Mouse (Mus musculus) CD4-positive helper T cell, adult 2 months (primary cell): ENCODE measurements around the gene Msx3.

Source experiments
- DNase-seq: peaks from one replicate; pipeline ENCODE4 v3.0.0-alpha.2; 2012; ENCODE audit warnings: low read depth, missing footprints, low spot score

Gene Msx3

GRCm38 (mm10) chr7:140057413-140058407 is 8.8 kb upstream of the Msx3 start:
- DNase-seq, result no peak

GRCm38 (mm10) chr7:140054124-140054523 is 5.2 kb upstream of the Msx3 start:
- no peak for DNase-seq

DNA sequence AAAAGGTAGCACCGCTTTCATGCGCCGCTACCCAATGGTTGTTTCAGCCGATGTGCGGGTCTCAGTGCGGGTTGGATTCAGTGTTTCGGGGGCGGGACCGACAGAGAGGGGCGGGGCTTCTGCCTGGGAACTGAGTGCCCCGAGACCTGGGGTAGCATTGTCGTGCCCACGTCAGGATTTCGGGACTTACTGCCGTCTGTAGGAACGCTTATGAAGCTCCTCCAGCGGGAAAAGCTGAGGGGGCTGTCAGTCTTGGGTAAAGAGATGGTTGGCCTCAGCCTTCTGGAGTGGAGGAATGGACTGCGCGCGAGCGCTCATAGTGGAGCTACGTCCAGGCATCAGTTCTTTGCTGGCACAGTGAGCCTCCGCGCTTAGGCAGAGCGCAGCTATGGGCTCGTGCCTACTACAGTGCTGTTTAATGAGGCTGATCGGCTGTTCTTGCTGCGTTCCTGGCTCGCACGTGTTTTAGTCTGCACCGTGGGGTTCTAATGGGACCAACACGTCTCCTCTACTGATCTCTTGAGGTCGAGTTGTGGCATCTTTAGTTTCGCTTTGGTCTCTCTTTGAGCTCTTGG is 313 bp upstream of the Msx3 start:
- DNase-seq, result peak; percentile 45

DNA sequence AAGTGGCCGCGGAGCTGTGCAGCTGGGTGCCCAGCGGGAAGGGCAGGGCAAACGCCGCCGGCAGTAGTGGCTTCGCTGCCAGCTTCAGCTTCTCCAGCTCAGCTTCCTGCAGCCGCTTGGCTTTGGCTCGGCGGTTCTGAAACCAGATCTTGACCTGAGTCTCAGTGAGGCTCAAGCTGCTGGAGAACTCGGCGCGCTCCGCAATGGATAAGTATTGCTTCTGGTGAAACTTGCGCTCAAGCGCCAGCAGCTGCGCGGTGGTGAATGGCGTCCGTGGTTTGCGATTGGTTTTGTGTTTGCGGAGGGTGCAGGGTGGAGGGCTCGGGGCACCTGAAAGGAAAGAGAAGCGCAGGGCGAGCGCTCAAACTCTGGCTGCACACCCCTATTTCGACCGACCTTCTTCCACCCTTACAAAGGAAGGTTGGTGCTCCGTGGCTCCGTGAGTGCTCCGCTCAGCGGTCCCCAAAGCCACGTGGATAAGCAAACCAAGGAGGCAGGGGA is 1.0 kb downstream of the Msx3 start:
- no peak for DNase-seq

GRCm38 (mm10) chr7:140045546-140045945 is 3.3 kb downstream of the Msx3 start:
- DNase-seq, result no peak

DNA sequence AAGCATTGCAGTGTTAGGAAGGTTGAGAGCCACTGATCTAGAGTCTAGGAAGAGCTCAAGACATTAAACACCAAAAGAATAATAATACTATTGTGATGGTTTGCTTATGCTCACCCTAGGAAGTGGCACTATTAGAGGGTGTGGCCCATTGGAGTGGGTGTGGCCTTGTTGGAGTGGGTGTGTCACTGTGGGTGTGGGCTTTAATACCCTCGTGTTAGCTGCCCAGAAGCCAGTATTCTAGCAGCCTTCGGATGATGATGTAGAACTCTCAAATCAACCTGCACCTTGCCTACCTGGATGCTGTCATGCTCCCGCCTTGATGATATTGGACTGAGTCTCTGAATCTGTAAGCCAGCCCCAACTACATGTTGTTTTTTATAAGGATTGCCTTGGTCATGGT is 6.2 kb downstream of the Msx3 start:
- DNase-seq, result no peak

DNA sequence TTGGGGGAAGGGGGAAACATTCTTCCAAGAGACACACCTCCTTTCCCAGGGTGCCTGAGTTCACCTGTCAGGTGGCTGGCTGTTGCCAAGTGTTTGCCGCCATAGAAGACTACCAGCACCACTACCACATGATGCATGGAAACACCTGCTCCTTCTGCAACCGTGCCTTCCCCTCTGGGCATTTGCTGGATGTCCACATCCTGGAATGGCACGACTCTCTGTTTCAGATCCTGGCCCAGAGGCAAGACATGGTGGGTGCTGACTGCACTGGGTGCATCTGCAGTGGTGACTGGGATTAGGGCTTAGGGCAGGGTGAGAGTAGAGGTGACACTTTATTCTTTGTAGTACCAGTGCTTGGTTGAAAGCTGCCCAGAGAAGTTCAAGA is 11.7 kb downstream of the Msx3 start:
- no peak for DNase-seq

GRCm38 (mm10) chr7:140036281-140037170 is 12.4 kb downstream of the Msx3 start, which contains the start of the genes Zfp511 and Tubgcp2:
TSS of gene Zfp511 (plus strand) at chr7:140036391.
TSS of gene Tubgcp2 (minus strand) at chr7:140036669.
- peak; percentile 88 for DNase-seq

- DNase-seq, result no peak
Observed at GRCm38 (mm10) chr7:140035456-140035855, 13.4 kb downstream of the Msx3 start.

GRCm38 (mm10) chr7:140033386-140033785 is 15.5 kb downstream of the Msx3 start:
- DNase-seq, result no peak

- no peak for DNase-seq
Observed at GRCm38 (mm10) chr7:140032366-140032765, 16.5 kb downstream of the Msx3 start.

DNA sequence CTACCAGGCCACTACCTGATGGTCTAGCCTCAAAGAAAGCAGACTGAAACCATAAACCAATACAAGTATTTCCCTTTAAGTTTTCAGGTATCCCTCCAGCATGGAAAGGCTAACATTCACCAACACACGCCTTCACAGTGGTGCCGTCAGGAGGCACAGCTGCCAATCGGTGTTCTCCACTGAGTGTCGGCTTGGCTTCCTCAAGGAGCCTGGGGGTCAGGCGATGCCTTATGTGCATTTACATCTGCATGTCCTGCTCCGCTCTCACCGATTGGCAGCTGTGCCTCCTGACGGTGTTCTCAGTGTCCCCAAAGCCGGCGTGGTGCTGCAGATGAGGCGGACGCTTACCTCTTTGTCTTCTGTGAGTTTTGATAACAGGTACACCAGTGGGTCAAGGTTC is 17.1 kb downstream of the Msx3 start:
- DNase-seq, result no peak

DNA sequence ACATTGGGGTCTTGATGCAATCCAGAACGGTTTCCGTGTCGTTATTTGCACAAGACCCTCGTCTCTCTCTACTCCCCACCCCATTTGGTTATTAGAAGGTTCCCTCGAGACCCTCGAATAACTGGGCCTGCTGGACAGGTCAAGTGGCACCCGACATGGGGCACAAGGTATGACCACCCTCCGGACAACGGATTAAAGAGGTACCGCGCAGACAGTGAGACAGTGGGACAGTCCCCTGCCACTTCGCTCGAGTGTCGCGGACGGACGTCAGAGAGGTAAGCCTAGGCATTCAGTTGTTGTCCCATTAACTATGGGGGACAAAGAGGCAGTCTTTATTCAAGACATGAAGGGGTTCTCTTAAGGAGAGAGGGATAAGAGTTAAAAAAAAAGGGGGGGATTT is 37.6 kb downstream of the Msx3 start:
- no peak for DNase-seq

- no peak for DNase-seq
Observed at GRCm38 (mm10) chr7:140007781-140008180, 41.1 kb downstream of the Msx3 start.

GRCm38 (mm10) chr7:140006861-140007611 is 41.9 kb downstream of the Msx3 start:
- no peak for DNase-seq

DNA sequence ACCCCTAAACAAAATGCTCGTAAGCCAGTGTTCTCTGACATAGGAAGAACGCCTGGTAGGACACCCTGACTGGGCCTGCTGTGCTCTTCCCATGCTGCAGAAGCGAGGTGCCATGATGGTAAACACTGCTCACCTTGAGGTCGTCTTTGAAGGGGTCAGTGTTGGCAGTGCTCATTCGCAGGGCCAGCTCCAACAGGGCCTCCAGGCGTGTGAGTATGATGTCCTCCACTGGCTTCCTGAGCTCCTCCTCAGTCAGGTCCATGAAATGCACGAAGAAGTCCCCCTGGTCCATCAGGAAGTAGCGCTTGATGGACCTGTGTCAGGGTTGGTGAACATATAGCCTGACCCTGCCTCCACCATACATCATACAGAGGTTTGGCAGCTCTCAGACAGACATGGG is 44.2 kb downstream of the Msx3 start:
- no peak for DNase-seq

- DNase-seq, result no peak
Observed at GRCm38 (mm10) chr7:140001086-140001740, 47.7 kb downstream of the Msx3 start.

- no peak for DNase-seq
Observed at GRCm38 (mm10) chr7:139998691-139999350, 50.1 kb downstream of the Msx3 start.
